Mouse (Mus musculus): ENCODE data around the gene Timm22. TPM values are rescaled to one million over a fixed set of nuclear protein-coding genes. Genes with fewer than 3 reads are reported as not detected.

Gene Timm22
- polyA plus RNA-seq, 2 experiments = 11.1 to 47.4 TPM

DNA sequence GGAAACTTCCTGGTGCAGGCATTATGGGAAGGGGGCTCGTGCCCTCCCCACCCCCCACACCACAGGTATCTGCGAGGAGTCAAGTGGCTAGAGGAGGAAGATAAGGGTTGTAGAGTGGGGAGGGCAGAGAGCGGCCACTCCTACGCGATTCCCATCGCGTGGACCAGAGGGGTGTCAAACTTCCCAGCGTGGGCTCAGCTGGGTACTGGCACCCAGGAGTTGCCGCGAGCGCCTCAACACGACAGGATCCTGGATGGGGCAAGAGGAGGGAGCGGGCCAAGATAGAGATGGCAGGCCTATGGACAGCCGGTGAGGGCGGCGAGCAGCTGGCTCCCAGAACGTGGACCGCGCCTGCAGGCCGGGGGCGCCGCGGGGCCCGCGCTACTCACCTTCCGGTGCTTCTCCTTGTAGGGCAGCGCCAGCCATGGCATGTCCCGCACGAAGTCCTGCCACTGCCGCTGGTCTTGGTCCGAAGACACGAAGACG lies 8.4 kb upstream of the Timm22 start:
- no peaks in the 10 kb centered on the region for H3K36me3 ChIP-seq (replicated peaks; ENCODE audit: control insufficient read depth, insufficient read depth, low read depth)
- H3K4me3 ChIP-seq (ENCODE audit: insufficient read depth in 1 of 2, low read depth in 2 of 2, low read length in 2 of 2) = peak overlapping the region; percentile 58 to 64
- H3K9ac ChIP-seq (replicated peaks) = peak overlapping the region; percentile 49
- no peak for TF ChIP-seq EP300 (IDR thresholded peaks at IDR 0.05; ENCODE audit: low read depth)
- no peak for TF ChIP-seq CTCF (IDR thresholded peaks at IDR 0.05; ENCODE audit: low read depth)
- H3K9me3 ChIP-seq (ENCODE audit: control insufficient read depth, low read length) = no peaks in the 10 kb centered on the region
- no peak for DNase-seq (ENCODE audit: low read depth in 3 of 3, low spot score in 3 of 3)
- peaks cover 10% of the 10 kb centered on the region for H3K27me3 ChIP-seq (ENCODE audit: control insufficient read depth, insufficient read depth, low read length)
- WGBS (ENCODE audit: insufficient replicate concordance) = under 1% methylated on average over 33 of the region's 33 CpGs
- no peak overlapping the region for H3K27ac ChIP-seq
- peak; percentile 56 for ATAC-seq (ENCODE audit: insufficient read depth)
- H3K4me1 ChIP-seq (replicated peaks; ENCODE audit: control insufficient read depth in 2 of 2, insufficient read depth in 2 of 2, low read length in 1 of 2) = peaks cover 2 to 3% of the 10 kb centered on the region in 2 experiments; a peak in 3 of 4 replicates
- H3K4me2 ChIP-seq (ENCODE audit: low read depth) = peak overlapping the region; percentile 85

DNA sequence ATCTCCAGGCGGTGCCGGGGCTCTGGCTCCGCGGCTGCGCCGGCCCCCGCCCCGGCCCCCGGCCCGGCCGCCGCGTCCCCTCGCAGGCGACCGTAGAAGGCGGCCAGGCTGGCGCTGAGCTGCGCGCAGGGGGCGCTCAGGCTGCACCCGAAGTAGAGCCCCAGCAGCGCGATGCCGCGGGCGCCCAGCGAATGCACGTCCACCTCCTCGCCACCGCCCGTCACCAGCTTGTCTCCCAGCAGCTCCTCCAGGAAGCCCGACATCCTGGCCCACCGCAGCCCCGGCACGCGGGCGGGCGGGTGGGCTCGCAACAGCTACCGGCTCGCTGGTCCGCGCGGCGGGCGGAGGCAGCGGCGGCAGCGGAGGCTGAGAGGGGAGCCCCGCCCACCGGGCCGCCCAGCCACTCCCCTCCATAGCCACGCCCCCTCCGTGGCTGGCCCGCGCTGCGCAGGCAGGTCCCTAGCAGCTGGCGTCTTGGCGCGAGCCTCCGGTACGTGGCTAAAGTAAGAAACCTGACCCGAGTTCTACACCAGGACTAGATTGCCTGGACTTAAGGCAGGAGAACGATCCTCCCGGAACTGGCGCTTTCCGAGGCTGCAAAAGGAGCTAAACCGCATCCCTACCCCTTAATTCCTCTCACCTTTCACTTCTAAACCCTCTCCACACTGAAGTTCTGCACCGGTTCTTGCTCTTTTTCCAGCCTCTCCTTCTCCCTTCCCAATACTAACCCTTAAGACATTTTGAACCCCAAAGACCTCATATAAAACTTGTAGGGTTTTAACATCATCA lies 7.8 kb upstream of the Timm22 start, which contains the start of gene Nxn:
Gene Nxn, minus strand, starts transcription at position 343 of the 789 bp plus-strand sequence.
- WGBS (ENCODE audit: insufficient replicate concordance) = under 1% methylated on average over 51 of the region's 70 CpGs
- H3K9me3 ChIP-seq (ENCODE audit: control insufficient read depth, low read length) = no peaks in the 10 kb centered on the region
- DNase-seq (ENCODE audit: low read depth in 3 of 3, low spot score in 3 of 3) (peak; percentile 65 to 68 (median 68)), ATAC-seq (ENCODE audit: insufficient read depth) (peak; percentile 89)
- TF ChIP-seq EP300 (IDR thresholded peaks at IDR 0.05; ENCODE audit: low read depth) (no peak), CTCF (IDR thresholded peaks at IDR 0.05; ENCODE audit: low read depth) (no peak)
- H3K36me3 ChIP-seq (replicated peaks; ENCODE audit: control insufficient read depth, insufficient read depth, low read depth) = no peaks in the 10 kb centered on the region
- peak within 1 kb of the TSS; percentile 85 for H3K4me2 ChIP-seq (ENCODE audit: low read depth)
- peaks cover 2 to 3% of the 10 kb centered on the region in 2 experiments; a peak in 3 of 4 replicates for H3K4me1 ChIP-seq (replicated peaks; ENCODE audit: control insufficient read depth in 2 of 2, insufficient read depth in 2 of 2, low read length in 1 of 2)
- peak within 1 kb of the TSS; percentile 52 for H3K9ac ChIP-seq (replicated peaks)
- peaks cover 10% of the 10 kb centered on the region for H3K27me3 ChIP-seq (ENCODE audit: control insufficient read depth, insufficient read depth, low read length)
- H3K27ac ChIP-seq = no peak within 1 kb of the TSS
- H3K4me3 ChIP-seq (ENCODE audit: insufficient read depth in 1 of 2, low read depth in 2 of 2, low read length in 2 of 2) = peak within 1 kb of the TSS; percentile 64 to 74

- peak; percentile 47; the same call in 1 of the 2 replicates for ATAC-seq (ENCODE audit: insufficient read depth)
- H3K27me3 ChIP-seq (ENCODE audit: control insufficient read depth, insufficient read depth, low read length) = peaks cover 10% of the 10 kb centered on the region
- H3K27ac ChIP-seq = no peak overlapping the region
- no peaks in the 10 kb centered on the region for H3K9me3 ChIP-seq (ENCODE audit: control insufficient read depth, low read length)
- peaks cover 2 to 3% of the 10 kb centered on the region in 2 experiments; a peak in 3 of 4 replicates for H3K4me1 ChIP-seq (replicated peaks; ENCODE audit: control insufficient read depth in 2 of 2, insufficient read depth in 2 of 2, low read length in 1 of 2)
- no peak for DNase-seq (ENCODE audit: low read depth in 3 of 3, low spot score in 3 of 3)
- peak overlapping the region; percentile 52 for H3K9ac ChIP-seq (replicated peaks)
- peak overlapping the region; percentile 64 to 74 for H3K4me3 ChIP-seq (ENCODE audit: insufficient read depth in 1 of 2, low read depth in 2 of 2, low read length in 2 of 2)
- no peaks in the 10 kb centered on the region for H3K36me3 ChIP-seq (replicated peaks; ENCODE audit: control insufficient read depth, insufficient read depth, low read depth)
- 8% methylated on average over 11 of the region's 11 CpGs for WGBS (ENCODE audit: insufficient replicate concordance)
- peak overlapping the region; percentile 85 for H3K4me2 ChIP-seq (ENCODE audit: low read depth)
- TF ChIP-seq EP300 (IDR thresholded peaks at IDR 0.05; ENCODE audit: low read depth) (no peak), CTCF (IDR thresholded peaks at IDR 0.05; ENCODE audit: low read depth) (no peak; the same call in 1 of the 2 replicates)
Observed at GRCm38 (mm10) chr11:76399587-76400330, 7.0 kb upstream of the Timm22 start.

DNA sequence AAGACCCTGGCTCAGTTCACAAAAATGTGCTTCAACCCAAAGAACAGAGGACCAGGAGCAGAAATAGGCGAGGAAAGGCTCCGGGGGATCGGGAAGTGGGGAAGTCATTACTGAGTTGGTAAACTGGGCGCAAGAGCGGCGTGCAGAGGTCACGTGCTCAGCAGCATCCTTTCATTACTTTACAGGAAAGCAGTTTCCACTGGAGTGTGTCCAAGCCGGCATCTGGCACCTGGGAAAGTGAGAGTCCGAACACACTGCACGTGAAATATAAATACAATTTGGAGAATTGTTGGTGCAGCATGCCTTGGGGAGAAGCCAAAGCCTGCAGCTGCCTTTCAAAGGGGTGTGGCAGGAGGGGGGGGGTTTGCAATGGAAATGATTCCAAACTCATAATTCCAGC lies 5.4 kb upstream of the Timm22 start:
- no peak for TF ChIP-seq CTCF (IDR thresholded peaks at IDR 0.05; ENCODE audit: low read depth)
- no peak for TF ChIP-seq EP300 (IDR thresholded peaks at IDR 0.05; ENCODE audit: low read depth)
- H3K4me2 ChIP-seq (ENCODE audit: low read depth) = no peak overlapping the region
- no peak overlapping the region for H3K4me3 ChIP-seq (ENCODE audit: insufficient read depth in 1 of 2, low read depth in 2 of 2, low read length in 2 of 2)
- DNase-seq (ENCODE audit: low read depth in 3 of 3, low spot score in 3 of 3) = no peak
- no peak for ATAC-seq (ENCODE audit: insufficient read depth)
- no peak overlapping the region for H3K27ac ChIP-seq
- peaks cover 2 to 3% of the 10 kb centered on the region in 2 experiments; a peak in 3 of 4 replicates for H3K4me1 ChIP-seq (replicated peaks; ENCODE audit: control insufficient read depth in 2 of 2, insufficient read depth in 2 of 2, low read length in 1 of 2)
- no peak overlapping the region for H3K9ac ChIP-seq (replicated peaks)
- H3K27me3 ChIP-seq (ENCODE audit: control insufficient read depth, insufficient read depth, low read length) = peaks cover 10% of the 10 kb centered on the region
- H3K36me3 ChIP-seq (replicated peaks; ENCODE audit: control insufficient read depth, insufficient read depth, low read depth) = no peaks in the 10 kb centered on the region
- H3K9me3 ChIP-seq (ENCODE audit: control insufficient read depth, low read length) = no peaks in the 10 kb centered on the region
- 77% methylated on average over 10 of the region's 10 CpGs for WGBS (ENCODE audit: insufficient replicate concordance)

Data from liver, embryonic 14.5 days (tissue).